Comparison of ENCODE assay signal across 20 mouse cellular contexts in the genomic region with DNA sequence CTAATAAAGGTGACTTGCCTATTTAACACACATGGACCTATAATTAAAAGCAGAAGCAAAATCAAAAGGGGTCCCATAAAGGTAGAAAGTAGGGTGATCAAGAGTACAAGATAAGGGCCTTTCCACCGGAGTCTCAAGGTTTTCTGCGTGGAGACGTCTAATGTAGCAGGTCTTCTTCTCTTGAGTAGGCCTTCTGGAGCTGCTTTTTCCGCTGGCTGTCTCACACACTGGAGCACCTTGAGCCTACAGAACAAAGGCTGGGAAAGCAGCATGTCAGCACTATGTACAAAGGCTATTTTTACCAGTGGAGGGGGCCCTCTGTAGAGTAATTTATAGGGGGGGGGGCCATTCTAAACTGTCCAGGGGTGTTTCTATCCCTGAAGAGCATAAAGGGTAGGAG. TPM values are rescaled to one million over a fixed set of nuclear protein-coding genes. Genes with fewer than 3 reads are reported as not detected.
"Had no signal": no experiment of that assay in that cellular context is flagged by ENCODE, and none has a peak within 500 bp of the region (broad histone marks: within the 10 kb centered on the region; RNA-seq: fewer than 3 reads in every experiment).

No protein-coding gene starts in this region.

RNA-seq across cellular contexts. Expression of a gene that starts 11.2 kb away (rescaled TPM):
- polyA plus RNA-seq: cortical plate, adult 2 months; embryonic facial prominence, embryonic 10.5 days; embryonic facial prominence, embryonic 11.5 days; embryonic facial prominence, embryonic 12.5 days; embryonic facial prominence, embryonic 13.5 days; embryonic facial prominence, embryonic 14.5 days; embryonic facial prominence, embryonic 15.5 days; forebrain, embryonic 10.5 days; forebrain, embryonic 11.5 days; forebrain, embryonic 12.5 days; forebrain, embryonic 13.5 days; forebrain, embryonic 14.5 days; forebrain, embryonic 15.5 days; forebrain, embryonic 16.5 days; forebrain, postnatal 0 days; frontal cortex, adult 2 months; heart, adult 2 months; heart, embryonic 11.5 days had no signal

RNA-seq across cellular contexts. Expression of a gene that starts 21.4 kb away (rescaled TPM):
- polyA plus RNA-seq: cortical plate, adult 2 months; embryonic facial prominence, embryonic 10.5 days; embryonic facial prominence, embryonic 11.5 days; embryonic facial prominence, embryonic 12.5 days; embryonic facial prominence, embryonic 13.5 days; embryonic facial prominence, embryonic 14.5 days; embryonic facial prominence, embryonic 15.5 days; erythroblast, embryonic 14.5 days; forebrain, embryonic 10.5 days; forebrain, embryonic 11.5 days; forebrain, embryonic 12.5 days; forebrain, embryonic 13.5 days; forebrain, embryonic 14.5 days; forebrain, embryonic 15.5 days; forebrain, embryonic 16.5 days; forebrain, postnatal 0 days; frontal cortex, adult 2 months; gonadal fat pad, adult 2 months; heart, embryonic 11.5 days had no signal

RNA-seq across cellular contexts. Expression of a gene that starts 28.8 kb away (rescaled TPM):
- polyA plus RNA-seq: cortical plate, adult 2 months; embryonic facial prominence, embryonic 10.5 days; embryonic facial prominence, embryonic 11.5 days; embryonic facial prominence, embryonic 12.5 days; embryonic facial prominence, embryonic 13.5 days; embryonic facial prominence, embryonic 14.5 days; embryonic facial prominence, embryonic 15.5 days; erythroblast, embryonic 14.5 days; forebrain, embryonic 10.5 days; forebrain, embryonic 11.5 days; forebrain, embryonic 12.5 days; forebrain, embryonic 13.5 days; forebrain, embryonic 14.5 days; forebrain, embryonic 15.5 days; forebrain, embryonic 16.5 days; forebrain, postnatal 0 days; frontal cortex, adult 2 months; gonadal fat pad, adult 2 months; heart, adult 2 months; heart, embryonic 11.5 days had no signal
